Mouse (Mus musculus) thymus, adult 2 months (tissue): ENCODE measurements around the gene Atrnl1.
A peak's percentile ranks its signal among the peaks of the same experiment; 100 is the strongest.

Source experiments
- CTCF ChIP-seq: fragments of 200-500 bp; IDR thresholded peaks from 2 replicates; pipeline ENCODE4 v1.5.1; 2012; ENCODE audit warnings: mild to moderate bottlenecking, control low read depth, low read length, moderate library complexity, borderline replicate concordance; ENCODE audit not compliant: control insufficient read depth, poor library complexity, insufficient read depth; ENCODE audit errors: extremely low read depth
- POLR2A ChIP-seq: fragments of 200-500 bp; IDR thresholded peaks from 2 replicates; pipeline ENCODE4 v1.6.1; 2012; ENCODE audit warnings: mild to moderate bottlenecking, low read length, control low read depth, moderate library complexity; ENCODE audit not compliant: control insufficient read depth, poor library complexity, insufficient read depth; ENCODE audit errors: extremely low read depth

GRCm38 (mm10) chr19:57816221-57816996 lies 205.6 kb downstream of the Atrnl1 start:
- TF ChIP-seq CTCF, result 0 out of 2 replicates have a peak, but pooled peaks have one; percentile 12
- TF ChIP-seq POLR2A, result no peak
